Mouse (Mus musculus) MEL (cell line): ENCODE measurements around the gene Dnah17.

Source experiments
- CTCF ChIP-seq, 3 experiments: IDR thresholded peaks in 2 of 3; conservative IDR thresholded peaks in 1 of 3; 2 replicates each; pipeline ENCODE4 v1.5.1; 2011 to 2012; ENCODE audit warnings: low read length in 3 of 3, low read depth in 2 of 3, mild to moderate bottlenecking in 2 of 3, improper control_type of control experiment in 1 of 3, inconsistent platforms in 1 of 3, mixed read lengths in 1 of 3, moderate library complexity in 1 of 3; ENCODE audit not compliant: control insufficient read depth in 1 of 3, insufficient read depth in 1 of 3, poor library complexity in 1 of 3, severe bottlenecking in 1 of 3
- E2F4 ChIP-seq: IDR thresholded peaks from 2 replicates; pipeline ENCODE4 v1.6.1; 2011; ENCODE audit warnings: low read depth, low read length, improper control_type of control experiment, borderline replicate concordance
- GATA1 ChIP-seq: IDR thresholded peaks from 2 replicates; pipeline ENCODE4 v1.6.1; 2011; ENCODE audit warnings: low read depth, low read length, improper control_type of control experiment
- MAFK ChIP-seq: IDR thresholded peaks from 2 replicates; pipeline ENCODE4 v1.6.1; 2011; ENCODE audit warnings: low read depth, mild to moderate bottlenecking, low read length, improper control_type of control experiment, borderline replicate concordance
- MAX ChIP-seq: IDR thresholded peaks from 2 replicates; pipeline ENCODE4 v1.6.1; 2011; ENCODE audit warnings: low read length, improper control_type of control experiment
- MYC ChIP-seq: IDR thresholded peaks from 2 replicates; pipeline ENCODE4 v1.6.1; 2011; ENCODE audit warnings: low read depth, mild to moderate bottlenecking, low read length, improper control_type of control experiment, moderate library complexity
- POLR2A ChIP-seq, 2 experiments: IDR thresholded peaks; 2 replicates each; pipeline ENCODE4 v1.6.1; 2011 to 2012; ENCODE audit warnings: low read length in 2 of 2, mild to moderate bottlenecking in 2 of 2, control low read depth in 1 of 2, improper control_type of control experiment in 1 of 2, low read depth in 1 of 2, moderate library complexity in 1 of 2; ENCODE audit not compliant: control insufficient read depth in 1 of 2, insufficient read depth in 1 of 2, poor library complexity in 1 of 2
- POLR2AphosphoS2 ChIP-seq: IDR thresholded peaks from 2 replicates; pipeline ENCODE4 v1.6.1; 2011; ENCODE audit warnings: low read length, improper control_type of control experiment
- RCOR1 ChIP-seq: IDR thresholded peaks from 2 replicates; pipeline ENCODE4 v1.6.1; 2012; ENCODE audit warnings: low read depth, mild to moderate bottlenecking, inconsistent platforms, low read length, improper control_type of control experiment
- SMC3 ChIP-seq: IDR thresholded peaks from 2 replicates; pipeline ENCODE4 v1.6.1; 2011; ENCODE audit warnings: low read depth, low read length, improper control_type of control experiment
- TAL1 ChIP-seq: IDR thresholded peaks from 2 replicates; pipeline ENCODE4 v1.6.1; 2012; ENCODE audit warnings: mild to moderate bottlenecking, inconsistent platforms, low read length, moderate library complexity, mixed read lengths
- TBP ChIP-seq: IDR thresholded peaks from 2 replicates; pipeline ENCODE4 v1.8.0; 2011; ENCODE audit warnings: low read depth, low read length, improper control_type of control experiment
- USF1 ChIP-seq: IDR thresholded peaks from 2 replicates; pipeline ENCODE4 v1.6.1; 2014; ENCODE audit warnings: low read depth, mild to moderate bottlenecking, inconsistent platforms, low read length, improper control_type of control experiment, moderate library complexity
- ZC3H11A ChIP-seq: IDR thresholded peaks from 2 replicates; pipeline ENCODE4 v1.6.1; 2012; ENCODE audit warnings: low read depth, mild to moderate bottlenecking, inconsistent platforms, low read length, improper control_type of control experiment

DNA sequence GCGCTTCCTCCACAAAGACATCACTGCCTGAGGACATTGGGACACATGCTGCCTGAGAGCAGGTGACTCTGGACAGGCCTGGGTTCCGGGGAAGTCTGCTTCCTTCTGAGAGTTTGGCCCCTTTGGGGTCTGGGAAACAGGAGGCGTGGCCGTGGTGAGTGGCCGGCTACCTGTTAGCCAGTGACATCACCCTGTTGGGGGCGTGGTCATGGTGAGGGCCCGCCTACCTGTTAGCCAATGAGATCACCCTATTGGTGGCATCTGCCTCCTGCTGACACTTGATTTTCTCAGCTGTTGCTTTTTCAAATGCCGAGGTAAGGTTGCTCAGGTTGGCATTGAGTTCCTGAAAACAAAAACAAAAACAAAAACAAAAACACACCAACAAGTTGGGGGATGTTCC is 80.8 kb downstream of the Dnah17 start:
- TF ChIP-seq CTCF (IDR thresholded peaks at IDR 0.05 in 2 of 3, conservative IDR thresholded peaks at IDR 0.05 in 1 of 3; ENCODE audit: control insufficient read depth in 1 of 3, insufficient read depth in 1 of 3, low read depth in 2 of 3, low read length in 3 of 3, poor library complexity in 1 of 3, severe bottlenecking in 1 of 3) (no peak), SMC3 (no peak), RCOR1 (no peak), USF1 (no peak), MAX (no peak), GATA1 (no peak), POLR2A (IDR thresholded peaks at IDR 0.05; ENCODE audit: control insufficient read depth in 1 of 2, insufficient read depth in 1 of 2, low read depth in 1 of 2, low read length in 2 of 2, poor library complexity in 1 of 2) (no peak), MAFK (no peak), MYC (no peak), POLR2AphosphoS2 (no peak), E2F4 (no peak), TBP (no peak), TAL1 (no peak), ZC3H11A (no peak)
